Comparison of ENCODE assay signal across 11 mouse cellular contexts in the genomic region with DNA sequence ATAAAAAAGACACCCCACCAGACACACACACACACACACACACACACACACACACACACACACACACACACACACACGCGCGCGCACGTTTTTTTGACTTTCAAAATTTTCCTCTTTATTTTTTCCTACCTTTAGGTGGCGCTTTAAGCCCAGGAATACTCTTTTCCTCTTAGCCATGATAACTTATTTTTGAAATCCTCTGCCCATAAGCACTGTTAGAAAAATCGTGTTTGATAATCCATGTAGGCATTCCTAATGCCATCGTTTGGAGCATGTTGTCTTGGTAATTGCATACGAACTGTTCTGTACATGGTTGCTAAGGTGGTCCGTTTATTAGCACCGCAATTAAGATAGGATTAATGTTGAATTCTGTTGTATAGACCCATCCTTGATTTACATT. TPM values are rescaled to one million over a fixed set of nuclear protein-coding genes. Genes with fewer than 3 reads are reported as not detected.
DNase-seq lines count a peak whose midpoint lies in the region; ATAC-seq lines count a peak whose summit lies in the region.
"Had no signal": no experiment of that assay in that cellular context is flagged by ENCODE, and none has a peak within 500 bp of the region (broad histone marks: within the 10 kb centered on the region; RNA-seq: fewer than 3 reads in every experiment).

No protein-coding gene starts in this region.

- intact Hi-C loops in left cerebral cortex, postnatal 14 days (cut with DNase I), result loop anchor here (10.0 kb wide), 1 partner anchor 1627 kb away; no protein-coding TSS in a partner anchor

- H3K36me3 ChIP-seq in neural tube, embryonic 14.5 days (ENCODE audit: control insufficient read depth, insufficient read depth, low read length), result no peaks in the 10 kb centered on the region
- H3K36me3 ChIP-seq: limb, embryonic 15.5 days had no signal

- H3K9ac ChIP-seq in neural tube, embryonic 14.5 days (replicated peaks; ENCODE audit: low read depth, low read length), result no peak overlapping the region
- H3K9ac ChIP-seq: limb, embryonic 15.5 days had no signal

- H3K4me1 ChIP-seq in neural tube, embryonic 14.5 days (ENCODE audit: control insufficient read depth, insufficient read depth, low read length), result no peaks in the 10 kb centered on the region
- H3K4me1 ChIP-seq: limb, embryonic 15.5 days; megakaryocyte, embryonic 14.5 days had no signal

- peak; percentile 58 for ATAC-seq in neural tube, embryonic 14.5 days (ENCODE audit: low read depth)

- no peak overlapping the region for H3K4me2 ChIP-seq in neural tube, embryonic 14.5 days (ENCODE audit: low read depth, low read length)
- H3K4me2 ChIP-seq: limb, embryonic 15.5 days had no signal

- no peaks in the 10 kb centered on the region for H3K27me3 ChIP-seq in neural tube, embryonic 14.5 days (ENCODE audit: control insufficient read depth, insufficient read depth, low read length)
- H3K27me3 ChIP-seq: limb, embryonic 15.5 days; megakaryocyte, embryonic 14.5 days had no signal

- no peaks in the 10 kb centered on the region for H3K9me3 ChIP-seq in neural tube, embryonic 14.5 days (ENCODE audit: control insufficient read depth, low read length)
- H3K9me3 ChIP-seq: limb, embryonic 15.5 days; megakaryocyte, embryonic 14.5 days had no signal

- 67% methylated on average over 11 of the region's 11 CpGs for WGBS in neural tube, embryonic 14.5 days

- DNase-seq in cerebellum, postnatal 10 days, result peak; percentile 14 to 73
- no peak for DNase-seq in cerebellum, adult 18-20 months
- peak; percentile 7 to 39 for DNase-seq in left cerebral cortex, postnatal 14 days (ENCODE audit: low spot score in 2 of 2)
- no peak for DNase-seq in left cerebral cortex, adult 8-10 months (ENCODE audit: low spot score in 2 of 2)
- DNase-seq in embryo, embryonic 11 days, result peak; percentile 33
- no peak for DNase-seq in spleen, postnatal 4 days (ENCODE audit: low spot score in 2 of 2)
- no peak for DNase-seq in thymus, adult 18-20 months
- DNase-seq: kidney, postnatal 25 days had no signal

- H3K27ac ChIP-seq in neural tube, embryonic 14.5 days (ENCODE audit: low read depth, low read length), result no peak overlapping the region
- H3K27ac ChIP-seq: limb, embryonic 15.5 days had no signal

- H3K4me3 ChIP-seq in neural tube, embryonic 14.5 days (ENCODE audit: low read depth, low read length), result no peak overlapping the region
- H3K4me3 ChIP-seq: limb, embryonic 15.5 days; megakaryocyte, embryonic 14.5 days had no signal

RNA-seq across cellular contexts. Expression of a gene that starts 43.1 kb away (rescaled TPM):
- 1 to 10 TPM; 4.9 to 6.0 TPM for total RNA-seq in left cerebral cortex, postnatal 14 days (2021)
- 1 to 10 TPM; 3.8 to 4.7 (median 4.3) TPM for total RNA-seq in left cerebral cortex, adult 8-10 months (2022)
- polyA plus RNA-seq in neural tube, embryonic 14.5 days (2014; fragmentation: Nextera tagmentation; extraction: Ambion mirVana), result 7.6 and 10.7 TPM in 2 replicates

RNA-seq across cellular contexts. Expression of a gene that starts 43.4 kb away (rescaled TPM):
- 10 to 100 TPM; 40.5 to 41.1 TPM for total RNA-seq in left cerebral cortex, postnatal 14 days (2021)
- total RNA-seq in left cerebral cortex, adult 8-10 months (2022), result 10 to 100 TPM; 50.0 to 54.6 (median 50.6) TPM
- polyA plus RNA-seq in neural tube, embryonic 14.5 days (2014; fragmentation: Nextera tagmentation; extraction: Ambion mirVana), result 28.0 and 28.2 TPM in 2 replicates

Comparison
In these comparisons a context has a peak if more than half of its experiments do, and no peak if none do; other contexts are left out.
1. DNase-seq: peak in cerebellum, postnatal 10 days (2 of 2), left cerebral cortex, postnatal 14 days (2 of 2) and embryo, embryonic 11 days (single experiment); none in cerebellum, adult 18-20 months (0 of 2), left cerebral cortex, adult 8-10 months (0 of 2), spleen, postnatal 4 days (0 of 2) and thymus, adult 18-20 months (0 of 2).